Mouse (Mus musculus): ENCODE measurements at regions not wholly inside any gene's neighbourhood (a gene's known extent, or its start where the extent isn't known, plus 50 kb on each side); places are given as distances from the start of the nearest gene placed in this dataset.

GRCm38 (mm10) chr14:98625867-98626266 is 368.3 kb downstream of the Rpl36a-ps1 start:
- no peak for TF ChIP-seq CTCF (IDR thresholded peaks at IDR 0.05; ENCODE audit: borderline replicate concordance, insufficient read depth, low read length)
- TF ChIP-seq POLR2A (IDR thresholded peaks at IDR 0.05; ENCODE audit: low read depth, low read length) = no peak
